ENCODE assay signal across 36 mouse cellular contexts in the genomic region with DNA sequence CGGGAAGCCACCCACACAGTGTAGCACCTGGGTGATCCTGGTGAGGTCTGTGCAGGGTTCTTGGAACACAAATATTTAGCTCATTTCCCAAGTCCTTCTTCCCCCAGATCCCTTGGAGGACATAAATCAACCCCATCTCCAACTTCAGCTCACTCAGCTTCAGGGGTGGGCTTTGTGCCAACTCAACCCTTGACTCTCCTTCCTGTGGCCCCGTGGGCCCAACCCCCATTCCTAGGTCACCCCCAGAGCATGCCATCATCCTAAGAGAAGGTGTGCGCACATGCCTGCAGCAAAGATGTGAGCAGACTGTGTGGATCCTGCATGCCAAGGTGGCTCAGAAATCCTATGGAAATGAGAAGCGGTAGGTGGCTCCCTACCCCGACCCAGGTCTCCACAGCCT. TPM values are rescaled to one million over a fixed set of nuclear protein-coding genes. Genes with fewer than 3 reads are reported as not detected.
DNase-seq lines count a peak whose midpoint lies in the region; ATAC-seq and TF ChIP-seq lines count a peak whose summit lies in the region.
"Had no signal": no experiment of that assay in that cellular context is flagged by ENCODE, and none has a peak within 500 bp of the region (broad histone marks: within the 10 kb centered on the region; RNA-seq: fewer than 3 reads in every experiment).

No protein-coding gene starts in this region.

- DNase-seq in embryonic facial prominence, embryonic 10.5 days (ENCODE audit: low spot score): no peak
- DNase-seq in lung, embryonic 14.5 days: peak; percentile 37
- DNase-seq in lung, postnatal 25 days (ENCODE audit: low spot score): no peak
- DNase-seq in limb, embryonic 14.5 days (ENCODE audit: low spot score): no peak
- DNase-seq in lung, postnatal 4 days: peak; percentile 55 to 67
- no peak for DNase-seq in T-cell, adult 2 months (ENCODE audit: low spot score)
- DNase-seq: adrenal gland, postnatal 10 days; cerebellum, adult 9-11 months; forebrain, postnatal 0 days; heart, adult 2 months; heart, postnatal 4 days; kidney, adult 2 months; layer of hippocampus, postnatal 36 days; left cerebral cortex, postnatal 4 days; liver, postnatal 0 days; right cerebral cortex, adult 18-20 months; spleen, adult 18-20 months; thymus, adult 2 months; thymus, postnatal 36 days had no signal

- H3K27me3 ChIP-seq in embryonic facial prominence, embryonic 13.5 days: peaks cover 99% of the 10 kb centered on the region
- H3K27me3 ChIP-seq in embryonic facial prominence, embryonic 10.5 days (replicated peaks; ENCODE audit: low read depth, poor library complexity, severe bottlenecking): peaks cover 100% of the 10 kb centered on the region
- peaks cover 82% of the 10 kb centered on the region for H3K27me3 ChIP-seq in lung, embryonic 14.5 days (ENCODE audit: insufficient read depth, low read length)
- peaks cover 83% of the 10 kb centered on the region for H3K27me3 ChIP-seq in limb, embryonic 14.5 days (ENCODE audit: control insufficient read depth, insufficient read depth, low read length)

- H3K4me3 ChIP-seq in embryonic facial prominence, embryonic 13.5 days: peak overlapping the region; percentile 44; the same call in 1 of the 2 replicates
- H3K4me3 ChIP-seq in embryonic facial prominence, embryonic 10.5 days: no peak overlapping the region
- H3K4me3 ChIP-seq in lung, embryonic 14.5 days (ENCODE audit: low read depth, low read length): peak overlapping the region; percentile 44
- H3K4me3 ChIP-seq in limb, embryonic 14.5 days (replicated peaks; ENCODE audit: low read length): peak overlapping the region; percentile 42
- H3K4me3 ChIP-seq: heart, adult 2 months; liver, embryonic 12.5 days had no signal

- WGBS in embryonic facial prominence, embryonic 13.5 days: 43% methylated on average over 5 of the region's 5 CpGs
- WGBS in embryonic facial prominence, embryonic 10.5 days: 44% methylated on average over 5 of the region's 5 CpGs
- WGBS in lung, embryonic 14.5 days: 33% methylated on average over 5 of the region's 5 CpGs
- 37% methylated on average over 5 of the region's 5 CpGs for WGBS in limb, embryonic 14.5 days

- TF ChIP-seq POLR2A in limb, embryonic 14.5 days (IDR thresholded peaks at IDR 0.05; ENCODE audit: borderline replicate concordance, extremely low read depth, insufficient read depth, insufficient read length): no peak

- TF ChIP-seq CTCF in lung, embryonic 14.5 days (IDR thresholded peaks at IDR 0.05; ENCODE audit: low read depth): no peak

- H3K9ac ChIP-seq in embryonic facial prominence, embryonic 13.5 days: no peak overlapping the region
- H3K9ac ChIP-seq in lung, embryonic 14.5 days: peak overlapping the region; percentile 47; the same call in 1 of the 2 replicates
- H3K9ac ChIP-seq in limb, embryonic 14.5 days (ENCODE audit: low read depth, low read length, severe bottlenecking): 0 out of 2 replicates have a peak overlapping the region, but pooled peaks have one; percentile 62
- H3K9ac ChIP-seq: forebrain, postnatal 0 days; liver, embryonic 12.5 days; liver, postnatal 0 days had no signal

- H3K9me3 ChIP-seq in embryonic facial prominence, embryonic 13.5 days: no peaks in the 10 kb centered on the region
- no peaks in the 10 kb centered on the region for H3K9me3 ChIP-seq in embryonic facial prominence, embryonic 10.5 days
- H3K9me3 ChIP-seq in lung, embryonic 14.5 days (ENCODE audit: low read depth, low read length): no peaks in the 10 kb centered on the region
- H3K9me3 ChIP-seq in limb, embryonic 14.5 days (ENCODE audit: control insufficient read depth, low read length): no peaks in the 10 kb centered on the region
- H3K9me3 ChIP-seq: heart, embryonic 12.5 days; hindbrain, embryonic 13.5 days; liver, embryonic 12.5 days had no signal

- ATAC-seq in embryonic facial prominence, embryonic 13.5 days (ENCODE audit: insufficient number of reproducible peaks, insufficient read depth, low FRiP score, low TSS enrichment, low read depth): 0 out of 2 replicates have a peak, but pooled peaks have one; percentile 8
- ATAC-seq in lung, embryonic 14.5 days (ENCODE audit: insufficient read depth): no peak
- ATAC-seq in limb, embryonic 14.5 days (ENCODE audit: low FRiP score, low read depth): no peak
- no peak for ATAC-seq in erythroid progenitor cell, adult 5-6 weeks (replicated peaks; ENCODE audit: low FRiP score, poor library complexity, severe bottlenecking)
- ATAC-seq: forebrain, postnatal 0 days; liver, embryonic 12.5 days; liver, postnatal 0 days; midbrain, embryonic 16.5 days had no signal

- H3K36me3 ChIP-seq in embryonic facial prominence, embryonic 13.5 days: no peaks in the 10 kb centered on the region
- H3K36me3 ChIP-seq in embryonic facial prominence, embryonic 10.5 days (replicated peaks): no peaks in the 10 kb centered on the region
- no peaks in the 10 kb centered on the region for H3K36me3 ChIP-seq in lung, embryonic 14.5 days (ENCODE audit: insufficient read depth)
- no peaks in the 10 kb centered on the region for H3K36me3 ChIP-seq in limb, embryonic 14.5 days (ENCODE audit: control insufficient read depth, insufficient read depth, low read length)
- H3K36me3 ChIP-seq: heart, embryonic 12.5 days; hindbrain, embryonic 13.5 days; liver, embryonic 12.5 days had no signal

- H3K27ac ChIP-seq in embryonic facial prominence, embryonic 13.5 days: no peak overlapping the region
- H3K27ac ChIP-seq in embryonic facial prominence, embryonic 10.5 days (replicated peaks): no peak overlapping the region
- H3K27ac ChIP-seq in lung, embryonic 14.5 days (ENCODE audit: low read depth): peak overlapping the region; percentile 55
- H3K27ac ChIP-seq in limb, embryonic 14.5 days (replicated peaks; ENCODE audit: low read depth, low read length): peak overlapping the region; percentile 79; the same call in 1 of the 2 replicates
- H3K27ac ChIP-seq: heart, adult 2 months; hindbrain, embryonic 13.5 days; kidney, postnatal 0 days; liver, embryonic 12.5 days had no signal

- peaks cover 41% of the 10 kb centered on the region for H3K4me1 ChIP-seq in embryonic facial prominence, embryonic 13.5 days
- peaks cover 35% of the 10 kb centered on the region for H3K4me1 ChIP-seq in embryonic facial prominence, embryonic 10.5 days
- 0 out of 2 replicates have a peak, but pooled peaks cover 12% of the 10 kb centered on the region for H3K4me1 ChIP-seq in lung, embryonic 14.5 days (ENCODE audit: insufficient read depth)
- peaks cover 28% of the 10 kb centered on the region for H3K4me1 ChIP-seq in limb, embryonic 14.5 days (ENCODE audit: control insufficient read depth, insufficient read depth, low read length)
- H3K4me1 ChIP-seq: liver, embryonic 12.5 days had no signal

- peak overlapping the region; percentile 65 for H3K4me2 ChIP-seq in embryonic facial prominence, embryonic 13.5 days
- H3K4me2 ChIP-seq in lung, embryonic 14.5 days: peak overlapping the region; percentile 78
- peak overlapping the region; percentile 71 for H3K4me2 ChIP-seq in limb, embryonic 14.5 days (replicated peaks; ENCODE audit: low read depth, low read length, severe bottlenecking)

RNA-seq across cellular contexts. Expression of a gene that starts 0.6 kb away (rescaled TPM):
- 66.0 and 105 TPM in 2 replicates for polyA plus RNA-seq in embryonic facial prominence, embryonic 13.5 days (2015; fragmentation: Nextera tagmentation; extraction: Ambion mirVana)
- polyA plus RNA-seq in embryonic facial prominence, embryonic 10.5 days (2016; fragmentation: Nextera tagmentation; extraction: Ambion mirVana): 0.23 and 0.85 TPM in 2 replicates
- polyA plus RNA-seq in lung, embryonic 14.5 days (2014; fragmentation: Nextera tagmentation; extraction: Ambion mirVana): 5.5 and 6.7 TPM in 2 replicates
- 362 and 495 TPM in 2 replicates for polyA plus RNA-seq in limb, embryonic 14.5 days (2012; rRNA removed)
- polyA plus RNA-seq in limb, embryonic 14.5 days (2014; fragmentation: Nextera tagmentation; extraction: Ambion mirVana): 30.2 and 39.9 TPM in 2 replicates
- not detected in 2 replicates for total RNA-seq in erythroid progenitor cell, adult 5-6 weeks (2015; ENCODE audit: low replicate concordance)
- total RNA-seq in erythroid progenitor cell, adult 5-6 weeks (2017; ENCODE audit: low replicate concordance): not detected in 2 replicates
- total RNA-seq: CH12.LX; common myeloid progenitor, adult 5-6 weeks; megakaryocyte, adult 5-6 weeks; neutrophil, adult 5-6 weeks had no signal
- polyA plus RNA-seq: forebrain, embryonic 11.5 days had no signal

RNA-seq across cellular contexts. Expression of a gene that starts 2.6 kb away (rescaled TPM):
- 0.59 and 1.0 TPM in 2 replicates for polyA plus RNA-seq in embryonic facial prominence, embryonic 13.5 days (2015; fragmentation: Nextera tagmentation; extraction: Ambion mirVana)
- polyA plus RNA-seq in embryonic facial prominence, embryonic 10.5 days (2016; fragmentation: Nextera tagmentation; extraction: Ambion mirVana): not detected in 2 replicates
- polyA plus RNA-seq in lung, embryonic 14.5 days (2014; fragmentation: Nextera tagmentation; extraction: Ambion mirVana): 4.9 and 5.1 TPM in 2 replicates
- polyA plus RNA-seq in limb, embryonic 14.5 days (2012; rRNA removed): 2.7 and 3.9 TPM in 2 replicates
- 0.45 and 0.76 TPM in 2 replicates for polyA plus RNA-seq in limb, embryonic 14.5 days (2014; fragmentation: Nextera tagmentation; extraction: Ambion mirVana)
- not detected in 2 replicates for total RNA-seq in erythroid progenitor cell, adult 5-6 weeks (2015; ENCODE audit: low replicate concordance)
- not detected in 2 replicates for total RNA-seq in erythroid progenitor cell, adult 5-6 weeks (2017; ENCODE audit: low replicate concordance)
- total RNA-seq: common myeloid progenitor, adult 5-6 weeks; forebrain, postnatal 0 days; gastrocnemius, adult 8-10 months; heart, adult 2 months; heart, postnatal 4 days; megakaryocyte, adult 5-6 weeks had no signal
- polyA plus RNA-seq: forebrain, embryonic 11.5 days; kidney, adult 2 months; kidney, postnatal 0 days; large intestine, adult 2 months; liver, embryonic 12.5 days; liver, postnatal 0 days; midbrain, embryonic 11.5 days; neural tube, embryonic 11.5 days had no signal

RNA-seq across cellular contexts. Expression of a gene that starts 16.6 kb away (rescaled TPM):
- 2.2 and 2.7 TPM in 2 replicates for polyA plus RNA-seq in embryonic facial prominence, embryonic 13.5 days (2015; fragmentation: Nextera tagmentation; extraction: Ambion mirVana)
- polyA plus RNA-seq in embryonic facial prominence, embryonic 10.5 days (2016; fragmentation: Nextera tagmentation; extraction: Ambion mirVana): 0.46 TPM in 1 of 2 replicates, not detected in the other
- 0.73 and 0.86 TPM in 2 replicates for polyA plus RNA-seq in lung, embryonic 14.5 days (2014; fragmentation: Nextera tagmentation; extraction: Ambion mirVana)
- polyA plus RNA-seq in limb, embryonic 14.5 days (2012; rRNA removed): 3.9 and 5.1 TPM in 2 replicates
- 1.1 and 2.1 TPM in 2 replicates for polyA plus RNA-seq in limb, embryonic 14.5 days (2014; fragmentation: Nextera tagmentation; extraction: Ambion mirVana)
- total RNA-seq in erythroid progenitor cell, adult 5-6 weeks (2015; ENCODE audit: low replicate concordance): 36.9 and 68.8 TPM in 2 replicates
- 6.3 and 11.0 TPM in 2 replicates for total RNA-seq in erythroid progenitor cell, adult 5-6 weeks (2017; ENCODE audit: low replicate concordance)
- total RNA-seq: ES-E14; forebrain, postnatal 0 days had no signal
- polyA plus RNA-seq: midbrain, embryonic 16.5 days had no signal

RNA-seq across cellular contexts. Expression of a gene that starts 38.2 kb away (rescaled TPM):
- 81.5 and 87.8 TPM in 2 replicates for polyA plus RNA-seq in embryonic facial prominence, embryonic 13.5 days (2015; fragmentation: Nextera tagmentation; extraction: Ambion mirVana)
- polyA plus RNA-seq in embryonic facial prominence, embryonic 10.5 days (2016; fragmentation: Nextera tagmentation; extraction: Ambion mirVana): 25.5 and 26.0 TPM in 2 replicates
- 101 and 103 TPM in 2 replicates for polyA plus RNA-seq in lung, embryonic 14.5 days (2014; fragmentation: Nextera tagmentation; extraction: Ambion mirVana)
- 27.4 and 29.7 TPM in 2 replicates for polyA plus RNA-seq in limb, embryonic 14.5 days (2012; rRNA removed)
- polyA plus RNA-seq in limb, embryonic 14.5 days (2014; fragmentation: Nextera tagmentation; extraction: Ambion mirVana): 65.9 and 68.2 TPM in 2 replicates
- total RNA-seq in erythroid progenitor cell, adult 5-6 weeks (2015; ENCODE audit: low replicate concordance): 2.5 and 7.2 TPM in 2 replicates
- total RNA-seq in erythroid progenitor cell, adult 5-6 weeks (2017; ENCODE audit: low replicate concordance): 5.7 and 7.2 TPM in 2 replicates

RNA-seq across cellular contexts. Expression of a gene that starts 51.2 kb away (rescaled TPM):
- 56.0 and 65.9 TPM in 2 replicates for polyA plus RNA-seq in embryonic facial prominence, embryonic 13.5 days (2015; fragmentation: Nextera tagmentation; extraction: Ambion mirVana)
- 52.5 and 53.1 TPM in 2 replicates for polyA plus RNA-seq in embryonic facial prominence, embryonic 10.5 days (2016; fragmentation: Nextera tagmentation; extraction: Ambion mirVana)
- 65.6 and 68.7 TPM in 2 replicates for polyA plus RNA-seq in lung, embryonic 14.5 days (2014; fragmentation: Nextera tagmentation; extraction: Ambion mirVana)
- polyA plus RNA-seq in limb, embryonic 14.5 days (2012; rRNA removed): 48.4 and 68.8 TPM in 2 replicates
- 73.1 TPM in 2 replicates for polyA plus RNA-seq in limb, embryonic 14.5 days (2014; fragmentation: Nextera tagmentation; extraction: Ambion mirVana)
- 8.8 and 10.8 TPM in 2 replicates for total RNA-seq in erythroid progenitor cell, adult 5-6 weeks (2015; ENCODE audit: low replicate concordance)
- 3.1 and 5.3 TPM in 2 replicates for total RNA-seq in erythroid progenitor cell, adult 5-6 weeks (2017; ENCODE audit: low replicate concordance)

Comparison
In these comparisons a context has a peak if more than half of its experiments do, and no peak if none do; other contexts are left out.
1. DNase-seq: peak in lung, embryonic 14.5 days (single experiment) and lung, postnatal 4 days (2 of 2); none in embryonic facial prominence, embryonic 10.5 days (single experiment), lung, postnatal 25 days (single experiment), limb, embryonic 14.5 days (single experiment) and T-cell, adult 2 months (single experiment).
2. H3K27ac ChIP-seq: peak in lung, embryonic 14.5 days (single experiment) and limb, embryonic 14.5 days (single experiment); none in embryonic facial prominence, embryonic 13.5 days (single experiment) and embryonic facial prominence, embryonic 10.5 days (single experiment).
3. Peak in every context shown above with its lines, with median percentiles within 50 percentile points of each other: H3K4me2 ChIP-seq.